Mouse (Mus musculus): Measurements from ENCODE around the gene Fam19a4. TPM values are rescaled to one million over a fixed set of nuclear protein-coding genes. Genes with fewer than 3 reads are reported as not detected.
"Not testable (repeated sequence)": the region's sequence is repeated elsewhere in the genome, so short reads cannot be mapped to it uniquely, and the experiment has no call there.

Gene Fam19a4
- total RNA-seq, 2 experiments from 2014 or later = 0.16 to 0.54 TPM

DNA sequence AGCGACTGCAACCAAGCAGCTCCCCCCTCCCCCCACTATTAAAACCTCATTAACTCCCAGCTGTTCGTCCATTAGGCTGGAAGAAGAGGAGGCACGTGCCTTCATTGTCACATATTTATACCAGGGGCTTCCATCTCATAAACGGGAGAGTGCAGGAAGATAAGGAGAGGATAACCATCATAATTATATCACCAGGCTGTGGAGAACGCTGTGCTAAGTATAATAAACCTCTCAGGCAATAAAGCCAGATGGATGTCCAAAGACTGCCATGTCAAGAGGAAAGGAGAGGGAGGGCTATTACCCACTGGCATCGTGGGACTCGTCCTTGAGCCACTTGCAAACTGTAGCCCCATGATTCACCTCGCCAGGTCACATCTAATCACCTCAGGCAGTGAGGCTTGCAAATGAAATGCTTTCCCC, 151.1 kb downstream of the Fam19a4 start:
- DNase-seq (ENCODE audit: extremely low spot score in 1 of 2, low spot score in 2 of 2) = no peak
- no peak overlapping the region for H3K27ac ChIP-seq
- intact Hi-C loops (cut with DNase I) = no loop called here
- no peak for TF ChIP-seq CTCF (IDR thresholded peaks at IDR 0.05)
- no peak overlapping the region for H3K4me3 ChIP-seq

DNA sequence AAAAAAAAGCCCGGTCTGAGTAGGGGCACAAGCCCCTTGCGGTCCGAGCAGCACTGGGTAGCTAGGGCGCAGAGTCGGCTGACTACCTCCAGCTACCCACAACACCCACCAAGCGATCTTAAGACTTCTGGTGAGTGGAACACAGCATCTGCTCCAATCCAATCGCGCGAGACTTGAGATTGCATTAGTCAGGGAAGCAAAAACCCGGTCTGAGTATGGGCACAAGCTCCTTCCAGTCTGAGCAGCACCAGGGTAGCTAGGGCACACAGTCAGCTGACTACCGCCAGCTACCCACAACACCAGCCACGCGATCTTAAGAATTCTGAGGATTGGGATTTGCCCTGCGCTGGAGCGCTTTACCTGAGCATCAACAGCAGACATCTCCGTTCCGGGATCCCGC, 183.1 kb downstream of the Fam19a4 start:
- DNase-seq (ENCODE audit: extremely low spot score in 1 of 2, low spot score in 2 of 2); H3K27ac ChIP-seq; H3K4me3 ChIP-seq; intact Hi-C loops (cut with DNase I): not testable (repeated sequence)

DNA sequence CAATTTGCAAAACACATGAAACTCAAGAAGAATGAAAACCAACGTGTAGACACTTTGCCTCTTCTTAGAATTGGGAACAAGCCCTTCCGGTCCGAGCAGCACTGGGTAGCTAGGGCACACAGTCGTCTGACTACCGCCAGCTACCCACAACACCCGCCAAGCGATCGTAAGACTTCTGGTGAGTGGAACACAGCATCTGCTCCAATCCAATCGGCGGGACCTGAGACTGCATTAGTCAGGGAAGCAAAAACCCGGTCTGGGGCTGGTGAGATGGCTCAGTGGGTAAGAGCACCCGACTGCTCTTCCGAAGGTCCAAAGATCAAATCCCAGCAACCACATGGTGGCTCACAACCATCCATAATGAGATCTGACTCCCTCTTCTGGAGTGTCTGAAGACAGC, 183.6 kb downstream of the Fam19a4 start:
- intact Hi-C loops (cut with DNase I); H3K4me3 ChIP-seq; H3K27ac ChIP-seq; DNase-seq (ENCODE audit: extremely low spot score in 1 of 2, low spot score in 2 of 2): not testable (repeated sequence)

DNA sequence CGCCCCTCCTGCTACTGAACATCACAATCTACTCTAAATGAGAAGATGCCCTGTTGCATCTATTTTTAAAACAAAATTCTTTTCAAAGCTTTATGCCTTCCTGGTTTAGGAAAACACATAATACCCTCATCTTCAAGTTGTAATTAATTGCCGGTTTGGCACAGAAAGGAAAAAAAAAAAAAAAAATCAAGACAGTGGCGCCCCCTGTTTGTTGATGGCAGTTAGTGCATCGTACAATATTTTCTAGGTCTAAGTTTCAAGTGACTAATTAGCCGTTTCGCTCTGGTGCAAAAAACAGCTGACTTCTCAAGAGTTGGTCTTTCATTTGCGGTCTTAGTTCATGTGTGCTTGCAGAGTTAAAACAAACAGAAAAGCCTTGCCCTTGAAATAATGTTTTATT, 207.1 kb downstream of the Fam19a4 start:
- peak; percentile 45 for TF ChIP-seq CTCF (IDR thresholded peaks at IDR 0.05)
- intact Hi-C loops (cut with DNase I) = no loop called here

DNA sequence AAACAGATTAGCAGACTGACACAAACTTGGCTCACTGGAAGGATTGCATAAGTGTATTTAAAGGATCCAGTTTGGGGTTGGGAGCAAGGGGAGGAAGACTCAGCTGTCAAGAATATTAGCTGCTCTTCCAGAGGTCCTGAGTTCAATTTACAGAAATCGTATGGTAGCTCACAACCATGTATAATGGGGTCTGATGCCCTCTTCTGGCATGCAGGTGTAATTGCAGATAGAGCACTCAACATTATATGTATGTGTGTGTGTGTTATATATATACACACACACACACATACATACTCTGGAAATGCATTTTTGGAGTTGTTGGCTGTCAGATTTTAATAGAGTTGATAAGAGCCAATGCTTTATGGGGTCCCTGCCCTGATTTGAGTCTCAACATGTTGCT, 216.3 kb downstream of the Fam19a4 start:
- peak; percentile 47 for TF ChIP-seq CTCF (IDR thresholded peaks at IDR 0.05)
- intact Hi-C loops (cut with DNase I) = no loop called here
- no peak for DNase-seq (ENCODE audit: extremely low spot score in 1 of 2, low spot score in 2 of 2)
- Histone ChIP-seq H3K27ac (no peak overlapping the region), H3K4me3 (no peak overlapping the region)

More for the DNA sequence above, 207.1 kb downstream of the Fam19a4 start:
- Histone ChIP-seq H3K27ac (no peak overlapping the region), H3K4me3 (no peak overlapping the region)
- DNase-seq (ENCODE audit: extremely low spot score in 1 of 2, low spot score in 2 of 2) = no peak

DNA sequence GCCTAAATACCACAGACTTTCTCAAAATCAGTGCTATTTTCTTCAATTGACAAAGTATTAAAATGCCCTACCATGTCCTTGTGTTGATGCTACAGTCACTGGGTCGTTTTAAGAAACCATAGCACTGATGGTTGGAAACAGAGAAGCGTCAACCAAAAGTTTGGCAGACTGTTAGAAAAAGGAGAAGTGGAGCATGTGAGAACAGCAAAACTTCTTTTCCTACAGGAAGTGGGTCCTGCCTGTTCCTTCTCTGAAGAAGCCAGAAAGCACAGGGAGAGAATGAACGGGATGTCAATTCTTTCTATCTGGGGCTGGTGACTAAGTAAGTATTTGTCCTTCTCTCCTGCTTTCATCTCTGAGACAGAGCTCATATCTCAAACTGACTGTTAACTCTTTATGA, 219.6 kb downstream of the Fam19a4 start:
- DNase-seq (ENCODE audit: extremely low spot score in 1 of 2, low spot score in 2 of 2) = no peak
- H3K27ac ChIP-seq = no peak overlapping the region
- TF ChIP-seq CTCF (IDR thresholded peaks at IDR 0.05) = no peak
- H3K4me3 ChIP-seq = no peak overlapping the region
- intact Hi-C loops (cut with DNase I) = no loop called here

DNA sequence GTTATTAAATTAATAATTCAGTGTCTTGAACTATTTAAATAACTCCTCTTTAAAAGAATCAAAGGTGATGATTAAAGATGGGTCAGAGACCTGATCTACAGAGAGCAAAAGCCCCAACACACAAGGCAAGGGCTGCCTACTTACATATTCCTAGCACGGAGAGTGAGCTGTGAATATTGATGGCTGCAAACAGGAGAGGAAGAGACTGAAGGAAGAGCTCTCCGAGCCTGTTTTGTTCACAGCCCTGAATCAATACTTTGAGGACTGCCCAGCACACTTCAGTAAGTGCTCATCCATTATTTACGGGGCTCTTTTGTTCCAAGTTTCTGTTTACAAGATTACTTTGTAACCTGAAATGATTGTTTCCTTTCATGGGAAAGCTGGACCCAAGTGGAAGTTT, 233.6 kb downstream of the Fam19a4 start:
- H3K27ac ChIP-seq = no peak overlapping the region
- intact Hi-C loops (cut with DNase I) = no loop called here
- TF ChIP-seq CTCF (IDR thresholded peaks at IDR 0.05) = no peak
- no peak for DNase-seq (ENCODE audit: extremely low spot score in 1 of 2, low spot score in 2 of 2)
- no peak overlapping the region for H3K4me3 ChIP-seq

DNA sequence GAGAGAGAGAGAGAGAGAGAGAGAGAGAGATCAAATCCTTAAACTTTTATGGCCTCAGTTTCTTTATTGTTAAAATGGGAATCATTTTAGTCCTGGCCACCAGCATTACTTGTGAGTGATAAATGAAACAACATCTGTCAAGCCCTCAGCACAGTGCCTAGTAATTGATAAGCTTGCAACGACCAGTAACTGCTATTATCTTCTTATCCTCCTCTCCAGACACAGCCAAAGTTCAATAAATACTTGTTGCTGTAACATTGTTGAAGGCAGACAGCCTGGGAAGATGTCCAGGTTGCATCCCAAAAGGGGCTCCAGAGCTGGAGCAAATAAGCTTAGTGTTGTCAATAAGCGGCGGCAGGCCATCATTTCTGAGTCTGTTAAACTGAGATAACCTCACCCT, 257.2 kb downstream of the Fam19a4 start:
- Histone ChIP-seq H3K4me3 (no peak overlapping the region), H3K27ac (no peak overlapping the region)
- intact Hi-C loops (cut with DNase I) = no loop called here
- no peak for DNase-seq (ENCODE audit: extremely low spot score in 1 of 2, low spot score in 2 of 2)
- no peak for TF ChIP-seq CTCF (IDR thresholded peaks at IDR 0.05)

DNA sequence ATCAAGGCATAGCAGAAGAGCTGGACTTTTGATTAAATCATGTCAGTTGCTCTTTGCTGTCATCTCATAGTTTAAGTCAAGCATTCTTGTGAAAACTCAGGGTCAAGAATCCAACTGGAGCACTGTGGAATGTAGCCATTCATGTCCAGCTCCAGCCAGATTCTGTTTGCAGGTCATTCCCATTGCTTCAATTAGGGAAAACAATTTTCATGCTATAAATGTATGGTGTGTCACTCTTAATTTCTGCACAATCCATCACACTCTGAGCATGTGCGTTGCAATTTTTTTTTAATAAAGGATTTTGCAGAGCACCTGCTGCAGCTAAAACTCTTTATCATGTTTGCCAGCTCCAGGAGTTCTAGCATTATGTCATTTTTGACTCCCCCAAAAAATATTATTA, 261.5 kb downstream of the Fam19a4 start:
- intact Hi-C loops (cut with DNase I) = no loop called here
- no peak for DNase-seq (ENCODE audit: extremely low spot score in 1 of 2, low spot score in 2 of 2)
- no peak for TF ChIP-seq CTCF (IDR thresholded peaks at IDR 0.05)
- Histone ChIP-seq H3K4me3 (no peak overlapping the region), H3K27ac (no peak overlapping the region)

DNA sequence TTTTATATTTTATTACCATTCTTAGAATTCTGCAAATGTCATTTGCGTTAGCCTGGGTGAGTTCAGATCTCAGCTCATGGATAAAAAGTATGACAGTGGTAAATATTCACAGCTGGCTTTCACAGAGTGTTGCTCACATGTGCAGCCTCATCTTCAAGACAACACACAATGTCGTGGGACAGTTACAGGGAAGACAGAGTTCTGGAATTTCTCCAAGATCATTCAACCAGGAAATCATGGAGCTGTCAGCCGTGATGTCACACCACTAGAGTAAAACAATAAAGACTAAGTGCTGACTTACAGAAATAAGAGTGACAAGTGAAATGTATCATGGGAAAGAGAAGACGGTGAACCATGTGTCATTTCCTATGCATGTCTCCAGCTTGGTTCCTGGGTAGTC, 262.8 kb downstream of the Fam19a4 start:
- DNase-seq (ENCODE audit: extremely low spot score in 1 of 2, low spot score in 2 of 2) = no peak
- intact Hi-C loops (cut with DNase I) = no loop called here
- Histone ChIP-seq H3K27ac (no peak overlapping the region), H3K4me3 (no peak overlapping the region)
- no peak for TF ChIP-seq CTCF (IDR thresholded peaks at IDR 0.05)

Other genes starting within 250 kb of the Fam19a4 start
- gene Eogt, start 88.8 kb upstream of the Fam19a4 start, total RNA-seq (2021) = 10 to 100 TPM; 30.2 to 31.2 TPM
- gene Tmf1, start 118.7 kb upstream of the Fam19a4 start, total RNA-seq (2021) = 10 to 100 TPM; 51.9 to 52.9 TPM
- gene Uba3, start 145.2 kb upstream of the Fam19a4 start, total RNA-seq (2021) = 10 to 100 TPM; 77.3 to 79.0 TPM
- 100 to 1,000 TPM; 195 to 205 TPM for gene Arl6ip5, start 150.3 kb upstream of the Fam19a4 start, total RNA-seq (2021)
- not detected for gene Lmod3, start 192.3 kb upstream of the Fam19a4 start, total RNA-seq (2021)